Mouse (Mus musculus) hematopoietic stem cell, adult 5-6 weeks (primary cell): ENCODE measurements around the gene Eea1. TPM values are rescaled to one million over a fixed set of nuclear protein-coding genes. Genes with fewer than 3 reads are reported as not detected.

ENCODE experiments used
- ATAC-seq, 2 experiments: fragments of 125-278 bp in 1 of 2; replicated peaks in 1 of 2; 2 replicates each; pipeline ENCODE4 v1.8.0; 2016 to 2017; ENCODE audit warnings: inconsistent platforms in 2 of 2, mild to moderate bottlenecking in 2 of 2, moderate number of reproducible peaks in 2 of 2, low read depth in 1 of 2, moderate TSS enrichment in 1 of 2; ENCODE audit not compliant: low FRiP score in 2 of 2, poor library complexity in 2 of 2, severe bottlenecking in 2 of 2, insufficient read depth in 1 of 2, low TSS enrichment in 1 of 2
- total RNA-seq: library from RNA; stranded (forward); fragments of 172-1452, 232-1000 nt; gene quantifications from 2 replicates; pipeline ENCODE4 v1.2.3, GENCODE M21; 2017

The Eea1 gene
- total RNA-seq, 1 experiment from 2014 or later, result 38.5 TPM

DNA sequence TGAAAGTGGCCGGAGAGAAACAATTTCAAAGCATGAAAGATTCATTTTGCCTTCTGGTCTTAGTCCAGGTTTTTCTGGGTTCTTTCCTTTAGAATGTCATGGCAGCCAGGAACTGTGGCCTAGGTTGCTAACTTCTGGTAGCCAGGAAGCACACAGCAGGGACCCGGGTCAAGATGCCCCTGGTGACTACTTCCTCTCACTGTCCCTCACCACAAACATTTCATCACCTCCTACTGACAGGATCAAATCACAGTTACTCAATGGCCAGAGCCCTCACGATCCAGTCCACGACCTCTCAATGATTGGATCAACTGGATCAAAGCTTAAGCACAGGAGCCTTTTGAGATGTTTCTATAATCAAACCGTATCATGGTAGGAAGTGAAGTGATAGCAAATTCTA is 60.5 kb downstream of the Eea1 start:
- ATAC-seq, result peak in 1 of 2 experiments; percentile 48; a peak in 1 of 4 replicates

DNA sequence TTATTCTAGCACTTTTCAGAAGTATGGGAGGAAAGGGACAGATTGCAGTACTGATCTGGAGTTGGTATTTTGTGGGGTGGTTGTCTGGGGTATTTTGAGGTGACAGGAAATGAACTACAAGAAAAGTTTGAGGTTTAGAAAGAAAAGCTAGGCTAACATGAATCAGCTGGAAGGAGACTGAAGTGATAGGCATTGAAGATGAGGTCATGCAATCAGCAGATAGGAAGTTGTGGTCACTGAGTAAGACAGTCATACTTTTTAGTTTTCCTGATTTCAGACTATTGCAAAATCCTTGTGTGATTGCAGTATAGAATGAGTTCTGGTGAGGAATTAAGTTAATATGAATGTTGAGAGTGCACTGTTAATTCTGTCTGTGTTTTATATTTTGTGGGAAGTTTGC is 75.3 kb downstream of the Eea1 start:
- peak; percentile 71 to 85 for ATAC-seq

DNA sequence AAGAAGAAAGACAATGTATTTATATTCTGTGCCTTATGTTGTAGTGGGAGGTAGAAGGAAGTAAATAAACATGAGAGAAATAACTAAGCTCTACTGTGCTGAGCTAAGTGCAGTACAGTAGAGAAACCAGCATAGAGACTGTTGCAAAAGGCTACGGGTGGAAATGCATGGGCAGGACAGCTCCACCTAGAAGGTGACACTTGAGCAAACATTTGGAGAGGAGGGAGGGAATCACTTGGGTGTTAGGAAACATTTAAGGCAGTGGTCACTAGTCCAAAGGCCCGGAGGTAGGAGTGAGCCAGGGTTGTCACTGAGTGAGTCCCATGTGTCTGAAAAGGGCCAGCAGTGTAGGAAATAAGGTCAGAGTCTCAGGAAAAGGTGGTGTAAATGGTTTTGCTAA is 77.0 kb downstream of the Eea1 start:
- no peak for ATAC-seq

DNA sequence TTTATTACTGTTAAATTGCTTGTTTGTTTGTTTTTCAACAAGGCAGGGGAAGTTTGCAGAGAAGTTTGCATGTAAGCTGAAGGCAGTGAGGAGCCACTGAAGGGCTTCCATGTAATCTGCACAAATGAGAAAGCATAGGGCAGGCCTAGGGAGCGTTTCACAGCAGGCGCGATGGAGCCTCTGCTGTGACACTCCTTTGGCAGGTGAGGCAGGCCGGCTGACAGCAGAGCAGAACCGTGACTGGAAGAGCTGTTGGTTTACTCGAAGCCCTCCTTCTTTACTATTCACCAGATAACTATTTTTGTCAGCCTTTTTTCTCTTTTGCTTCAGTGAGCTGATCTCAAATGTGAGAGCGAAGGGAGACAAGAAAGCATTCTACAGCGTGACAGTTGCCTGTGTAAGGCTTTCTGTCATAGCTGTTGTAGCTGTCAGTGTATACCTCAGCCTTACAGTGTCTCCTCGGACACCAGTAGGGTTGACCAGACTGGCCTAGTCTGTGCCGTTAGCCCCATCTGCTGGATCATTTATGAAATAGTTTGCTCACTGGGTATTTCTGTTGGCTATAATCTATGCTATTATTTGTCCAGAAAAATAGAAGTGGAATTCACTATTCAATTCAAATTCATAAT is 93.0 kb downstream of the Eea1 start:
- 0 out of 4 replicates have a peak, but pooled peaks have one; percentile 22 to 64 for ATAC-seq

DNA sequence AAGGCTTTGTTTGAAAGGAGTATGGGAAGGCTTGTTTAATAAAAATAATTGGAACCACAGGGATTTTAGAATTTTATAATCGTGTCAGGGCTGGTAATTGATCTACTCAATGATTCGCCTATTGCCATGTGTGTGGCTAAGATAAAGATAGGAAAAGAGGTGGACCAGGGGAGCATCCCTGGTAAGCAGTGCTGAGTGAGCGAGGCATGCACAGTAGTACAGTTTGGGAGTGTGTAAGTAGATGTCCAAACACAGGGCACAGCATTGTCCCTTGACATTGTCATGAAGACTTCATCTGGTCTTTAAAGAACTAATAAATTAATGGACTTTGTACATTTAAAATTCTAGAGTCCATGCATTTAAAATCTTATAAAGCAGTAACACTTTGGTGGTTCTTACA is 93.7 kb downstream of the Eea1 start:
- no peak for ATAC-seq

DNA sequence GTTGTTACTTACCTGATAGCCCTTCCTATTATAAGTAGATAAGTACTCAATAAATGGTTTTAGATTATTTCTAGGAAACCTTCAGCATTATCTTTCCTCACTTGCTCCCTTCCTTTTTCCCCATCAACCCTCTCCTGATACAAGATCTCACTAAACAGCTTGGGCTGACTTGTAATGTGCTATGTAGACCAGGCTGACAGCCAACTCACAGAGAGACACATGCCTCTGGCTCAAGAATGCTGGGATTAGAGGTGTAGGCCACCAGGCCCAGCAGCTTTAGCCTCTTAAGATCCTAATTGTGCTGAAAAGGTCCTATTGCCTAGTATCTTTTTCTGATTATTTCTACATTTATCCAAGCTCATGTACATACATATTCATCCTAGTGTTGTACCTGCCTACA is 95.5 kb downstream of the Eea1 start:
- ATAC-seq, result no peak

DNA sequence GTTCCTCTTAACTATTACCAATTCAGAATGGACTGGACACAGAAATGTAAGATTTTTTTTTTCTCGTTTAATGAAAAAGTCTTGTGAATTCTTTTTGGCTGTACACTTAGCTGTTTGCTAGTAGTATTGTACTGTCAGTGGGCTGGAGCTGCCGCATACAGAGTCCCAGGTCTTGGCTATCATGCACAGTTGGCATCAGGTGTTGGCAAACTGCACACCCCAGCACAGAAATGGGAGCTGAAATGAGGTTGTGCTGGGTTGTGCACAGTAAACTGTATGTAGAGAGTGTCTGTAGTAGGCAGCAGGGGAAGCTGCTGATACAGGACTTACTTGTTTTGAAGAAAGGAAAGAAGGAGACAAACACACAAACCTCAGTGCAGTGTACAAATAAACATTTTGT is 103.8 kb downstream of the Eea1 start:
- no peak for ATAC-seq

DNA sequence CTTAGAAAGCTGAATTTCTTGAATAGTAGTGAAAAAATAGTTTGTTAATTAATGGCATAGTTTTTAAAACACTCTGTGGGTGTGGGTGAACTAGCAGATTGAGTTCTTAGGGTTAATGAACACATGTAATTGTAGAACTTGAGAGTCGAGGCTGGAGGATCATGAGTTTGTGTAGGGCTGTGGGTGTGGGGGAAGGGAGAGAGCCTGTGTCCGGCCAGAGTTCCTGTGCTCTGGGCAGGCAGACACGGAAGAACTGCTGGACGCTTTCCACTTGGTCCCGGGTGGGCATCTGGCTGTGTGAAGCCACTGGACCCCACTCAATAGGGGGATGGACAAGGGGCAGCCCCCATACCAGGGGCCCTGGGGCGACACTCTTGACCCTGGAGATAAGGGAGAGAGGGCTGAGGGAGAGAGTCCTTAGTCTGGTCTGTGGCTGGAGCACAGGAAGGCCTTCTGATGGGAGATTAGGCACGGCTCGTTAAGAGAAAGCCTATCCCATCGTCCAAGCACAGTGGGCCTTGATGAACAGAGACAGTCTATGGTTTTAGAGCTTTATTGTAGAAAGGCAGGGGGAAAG is 107.6 kb downstream of the Eea1 start:
- no peak for ATAC-seq

DNA sequence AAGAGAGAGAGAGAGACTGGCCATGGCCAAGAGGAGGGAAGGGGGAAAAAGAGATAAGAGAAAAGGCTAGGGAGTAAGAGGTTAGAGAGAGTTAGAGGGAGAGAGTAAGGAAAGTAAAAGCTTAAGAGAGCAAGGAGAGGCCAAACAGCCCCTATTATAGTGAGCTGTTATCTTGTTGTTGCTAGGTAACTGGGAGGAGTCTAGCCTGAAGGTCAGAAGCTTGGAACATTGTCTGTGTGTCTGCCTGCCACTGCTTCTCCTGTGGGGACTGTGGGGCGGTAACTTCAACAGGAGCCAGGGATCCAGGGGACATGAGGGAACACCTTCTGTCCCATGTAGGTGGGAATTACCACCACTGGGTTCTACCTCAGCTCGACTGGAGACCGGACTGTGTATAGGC is 108.1 kb downstream of the Eea1 start:
- no peak for ATAC-seq

DNA sequence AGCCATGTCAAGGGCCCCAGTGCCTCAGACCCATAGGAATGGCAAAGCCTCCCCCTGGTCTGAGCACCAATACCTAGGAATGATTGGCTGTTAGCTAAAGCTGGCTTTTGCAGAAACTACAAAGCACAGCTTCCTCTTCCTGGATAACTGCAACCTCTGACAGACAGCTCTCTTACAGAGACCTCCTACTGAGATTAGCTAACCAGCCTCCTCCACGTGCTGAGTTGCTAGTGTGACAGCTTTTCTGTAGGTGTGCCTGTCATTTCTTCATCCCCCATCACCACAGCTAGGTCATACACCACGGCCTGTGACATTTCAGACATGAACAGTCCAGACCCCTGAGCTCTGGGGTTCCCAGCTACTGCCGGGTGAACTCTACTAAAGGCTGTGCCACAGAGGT is 126.9 kb downstream of the Eea1 start:
- peak in 1 of 2 experiments; percentile 10; a peak in 1 of 4 replicates for ATAC-seq

DNA sequence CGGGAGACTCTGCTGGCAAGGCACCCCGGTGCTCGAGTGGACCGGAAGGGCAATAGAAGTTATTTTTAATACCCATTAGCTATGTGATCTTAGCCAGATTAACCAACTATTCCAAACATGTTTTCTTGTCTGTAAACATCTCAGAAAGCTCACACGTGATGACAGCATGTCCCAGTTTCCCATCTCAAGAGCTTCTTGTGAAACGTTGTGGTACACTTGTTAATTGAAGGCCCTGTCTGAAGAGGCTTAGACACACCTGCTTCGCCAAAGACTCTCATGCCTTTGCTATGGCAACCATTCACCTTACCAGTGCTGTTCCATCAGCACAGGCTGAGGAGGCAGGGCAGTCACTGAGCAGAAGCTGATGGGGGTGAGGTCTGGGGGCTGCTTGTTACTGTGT is 133.9 kb downstream of the Eea1 start:
- no peak for ATAC-seq

DNA sequence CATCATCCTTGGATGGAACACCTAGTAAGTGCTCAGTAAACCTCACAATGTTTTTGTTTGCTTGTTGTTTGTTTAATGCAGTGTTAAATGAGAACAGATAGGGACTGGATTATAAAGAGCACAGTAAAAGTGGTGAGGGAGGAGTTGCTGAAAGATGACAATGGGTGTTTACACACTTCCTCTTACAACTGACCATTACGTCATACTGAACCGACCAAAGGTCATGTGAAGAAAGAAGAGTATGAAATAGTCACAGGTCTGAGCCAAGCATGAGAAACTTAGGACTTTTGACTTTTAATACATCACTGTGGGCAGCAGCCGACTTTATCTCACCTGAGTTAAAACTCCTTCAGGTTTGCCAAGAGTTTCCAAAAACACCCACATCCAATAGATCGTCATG is 135.0 kb downstream of the Eea1 start:
- no peak; a peak in 1 of 4 replicates for ATAC-seq

DNA sequence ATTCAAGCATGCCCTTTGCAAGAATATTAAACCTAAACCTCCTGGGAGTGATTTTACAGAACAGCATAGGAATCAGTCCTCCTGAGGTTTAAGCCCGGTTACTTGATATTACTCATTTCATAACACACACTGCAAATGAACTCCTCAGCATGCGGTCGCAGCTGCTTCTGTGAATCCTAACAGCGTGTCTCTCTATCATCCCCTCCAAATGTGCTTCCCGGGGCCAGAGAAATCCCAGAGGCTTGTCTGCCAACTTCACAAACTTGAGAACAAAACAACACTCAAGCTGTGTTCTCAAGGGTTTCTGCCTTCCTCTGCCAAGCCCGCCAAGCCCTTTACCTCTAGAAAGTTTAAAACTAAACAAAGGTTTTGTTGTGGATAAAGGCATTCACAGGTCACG is 135.4 kb downstream of the Eea1 start:
- no peak for ATAC-seq

DNA sequence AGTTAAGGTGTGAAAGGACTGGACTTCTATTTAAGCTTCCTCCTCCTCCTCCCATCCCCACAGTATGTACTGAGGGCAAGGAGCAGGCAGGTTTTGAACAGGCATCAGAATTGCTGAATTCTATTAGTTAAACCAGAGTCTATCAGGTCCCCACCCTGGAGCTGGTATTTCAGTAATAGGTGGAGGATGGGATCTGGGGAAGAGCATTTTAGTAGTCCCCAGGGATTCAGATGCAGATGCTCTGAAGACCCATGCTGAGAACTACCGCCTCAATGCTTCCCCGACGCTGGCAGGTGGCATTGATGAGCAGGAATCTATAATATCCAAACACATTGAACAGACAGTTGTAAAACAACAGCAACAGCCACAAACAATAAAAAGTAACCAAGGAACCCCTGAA is 136.0 kb downstream of the Eea1 start:
- ATAC-seq, result no peak

DNA sequence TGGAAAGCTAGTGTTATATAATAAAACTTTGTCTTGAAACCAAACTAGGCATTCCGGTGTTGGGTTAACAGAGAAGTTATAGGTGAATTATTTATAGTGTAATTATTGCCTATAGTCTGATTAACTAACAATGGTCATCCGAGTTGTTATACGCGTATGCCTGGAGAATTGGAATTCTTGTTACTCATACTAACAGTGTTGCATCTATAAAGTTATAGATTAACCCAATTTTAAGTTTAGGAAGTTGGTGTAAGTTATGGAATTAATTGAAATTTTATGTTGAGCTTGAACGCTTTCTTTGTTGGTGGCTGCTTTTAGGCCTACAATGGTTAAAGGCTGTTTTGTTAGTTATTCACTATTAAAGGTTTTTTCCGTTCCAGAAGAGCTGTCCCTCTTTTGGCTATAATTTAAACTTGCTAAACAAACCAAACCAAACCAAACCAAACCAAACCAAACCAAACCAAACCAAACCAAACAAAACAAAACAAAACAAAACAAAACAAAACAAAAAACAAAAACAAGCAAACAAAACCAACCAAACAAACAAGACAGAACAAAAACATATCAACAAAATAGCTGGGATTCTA is 137.1 kb downstream of the Eea1 start:
- ATAC-seq, result peak; percentile 100

DNA sequence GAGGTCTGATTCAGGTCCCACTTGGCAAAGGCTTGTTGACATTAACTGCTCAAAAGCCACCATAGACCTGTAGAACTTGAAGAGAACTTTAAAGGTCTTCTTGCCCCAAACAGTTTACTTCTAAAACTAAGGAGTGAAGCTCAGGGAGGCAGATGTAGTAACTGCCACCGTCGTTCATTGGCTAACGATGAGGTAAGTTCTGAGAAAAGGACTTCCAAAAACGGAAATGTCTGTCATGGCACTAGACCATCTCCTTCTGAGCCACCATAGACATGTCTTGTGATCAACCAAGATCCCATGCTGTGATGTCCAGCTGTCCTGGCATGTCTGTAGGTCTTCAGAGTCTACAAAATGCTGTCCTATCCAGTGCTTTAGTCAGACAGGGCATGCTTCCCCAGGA is 139.4 kb downstream of the Eea1 start:
- ATAC-seq, result no peak

DNA sequence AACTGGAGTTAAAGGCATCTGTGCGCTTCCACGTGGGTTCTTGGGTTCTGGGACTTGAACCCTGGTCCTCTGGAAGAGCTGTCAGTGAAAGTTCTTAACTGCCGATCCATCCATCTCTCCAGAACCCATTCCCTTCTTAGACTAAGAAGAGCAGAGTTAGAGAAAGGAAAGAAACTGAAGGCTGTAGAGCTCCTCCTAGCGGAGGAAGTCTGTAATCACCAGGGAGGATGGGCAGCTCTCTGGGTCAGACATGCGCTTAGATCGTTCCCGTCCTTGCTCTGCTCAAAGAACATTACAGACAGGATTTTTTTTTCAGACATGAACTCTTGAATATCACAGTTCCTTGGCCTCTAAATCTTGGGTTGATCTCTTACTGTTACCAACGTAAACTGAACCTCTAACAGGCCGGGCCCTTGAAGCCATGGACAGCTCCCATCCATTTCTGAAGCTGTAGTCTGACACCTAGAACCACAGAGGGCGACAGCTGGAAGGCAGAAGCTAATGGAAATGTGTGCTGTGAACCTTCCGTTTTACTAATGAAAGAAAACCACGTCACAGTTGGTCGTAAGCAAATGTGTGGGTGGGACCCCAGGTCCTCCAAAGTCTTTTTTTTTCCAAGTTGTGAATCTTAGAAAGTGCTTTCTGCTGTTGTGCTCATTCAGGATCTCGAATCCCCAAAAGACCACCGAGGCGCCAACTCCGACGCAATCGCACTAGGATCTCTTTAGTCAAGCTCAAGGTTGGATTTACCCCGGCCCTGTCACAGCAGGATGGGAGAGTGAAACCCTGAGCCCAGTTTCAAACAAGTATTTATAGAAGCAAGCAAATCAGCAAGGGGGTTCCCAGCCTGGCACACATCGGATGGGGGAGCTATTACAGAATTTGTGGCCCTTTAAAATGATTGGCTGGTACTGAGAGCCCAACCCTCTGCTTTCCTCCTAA is 140.3 kb downstream of the Eea1 start:
- ATAC-seq, result no peak

DNA sequence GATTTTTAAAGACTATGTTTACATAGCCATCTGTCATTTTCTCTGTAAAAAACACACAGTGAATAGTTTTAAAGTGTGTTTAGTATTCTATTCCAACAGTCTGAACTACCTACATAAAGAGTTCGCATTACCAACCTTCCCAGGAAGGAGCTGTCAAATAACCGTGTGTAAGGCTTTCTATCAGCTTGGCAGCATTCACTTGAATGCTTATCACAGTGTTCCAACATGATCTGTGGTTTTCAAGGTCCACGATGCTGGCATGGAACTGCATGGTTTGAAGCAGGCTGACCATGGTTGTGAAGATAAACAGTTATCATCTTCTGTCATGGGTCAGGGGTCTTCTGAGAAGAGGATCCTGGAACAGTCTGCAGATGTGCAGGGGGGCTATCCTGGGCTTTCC is 141.8 kb downstream of the Eea1 start:
- ATAC-seq, result no peak
